Mouse (Mus musculus) left cerebral cortex, postnatal 25 days (tissue): Measurements from ENCODE around the gene Epp13. TPM values are rescaled to one million over a fixed set of nuclear protein-coding genes. Genes with fewer than 3 reads are reported as not detected.
"Not testable (repeated sequence)": the region's sequence is repeated elsewhere in the genome, so short reads cannot be mapped to it uniquely, and the experiment has no call there.

Experiments
- DNase-seq, 2 experiments: peaks; one replicate each; pipeline ENCODE4 v3.0.0; 2022; ENCODE audit warnings: low spot score in 2 of 2, mixed read lengths in 1 of 2
- intact Hi-C: fragments of 180-260 bp; cut with DNase I; formaldehyde crosslinking; loops from one replicate; pipeline ENCODE4 v1.15.1; 2025
- total RNA-seq, 2 experiments: library from RNA; stranded (reverse); gene quantifications; 2 replicates each; pipeline ENCODE4 v1.2.3; 2021

The Epp13 gene
- total RNA-seq: not detected

DNA sequence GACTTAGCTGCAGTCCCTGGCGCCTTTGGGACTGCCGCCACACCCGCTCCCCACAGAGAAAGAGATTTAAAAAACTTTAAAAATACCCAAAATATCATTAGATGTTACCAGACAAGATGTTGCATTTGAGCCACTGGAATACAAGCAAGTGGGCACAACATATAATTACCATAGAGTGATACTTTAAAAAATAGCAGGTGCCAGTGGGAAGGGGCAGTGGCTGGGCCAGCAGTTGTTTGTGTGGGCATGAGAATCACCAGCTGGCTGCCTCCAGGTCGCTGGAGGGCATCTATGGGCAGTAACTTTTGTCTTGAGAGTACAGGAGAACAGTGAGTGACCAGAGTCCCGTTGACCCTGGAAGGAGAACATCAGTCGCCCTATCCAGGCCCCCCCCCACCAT, at the start of gene Epp13:
Gene Epp13, plus strand, starts transcription at position 301 of the 400 bp plus-strand sequence.
- intact Hi-C loops: no loop called here

DNA sequence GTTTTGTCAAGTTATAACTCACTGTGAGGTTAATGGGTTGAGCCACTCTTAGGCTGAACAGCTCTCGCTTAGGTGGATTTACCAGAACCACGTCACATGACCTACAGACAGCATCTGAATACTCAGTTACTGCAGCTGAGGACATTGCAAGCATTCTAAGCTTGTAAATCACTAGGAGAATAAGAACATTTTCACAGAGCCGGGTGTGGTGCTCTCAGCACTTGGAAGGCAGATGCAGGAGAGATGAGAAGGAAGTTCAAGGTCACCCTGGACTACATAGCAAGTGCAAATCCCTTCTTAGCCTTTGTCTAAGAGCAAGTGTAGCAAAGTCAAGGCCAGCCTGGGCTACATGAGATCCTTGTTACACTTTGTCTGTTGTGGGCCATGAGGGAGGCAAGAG, 48.3 kb upstream of the Epp13 start:
- no peak for DNase-seq
- intact Hi-C loops: no loop called here

More for the DNA sequence above, at the start of gene Epp13:
- no peak for DNase-seq

GRCm38 (mm10) chr7:6213144-6213543, 39.4 kb upstream of the Epp13 start:
- DNase-seq: no peak
- intact Hi-C loops: no loop called here

- DNase-seq, intact Hi-C loops: not testable (repeated sequence)
Observed at GRCm38 (mm10) chr7:6214691-6215090, 37.8 kb upstream of the Epp13 start.

GRCm38 (mm10) chr7:6220147-6220546, 32.4 kb upstream of the Epp13 start:
- no peak for DNase-seq
- intact Hi-C loops: no loop called here

DNA sequence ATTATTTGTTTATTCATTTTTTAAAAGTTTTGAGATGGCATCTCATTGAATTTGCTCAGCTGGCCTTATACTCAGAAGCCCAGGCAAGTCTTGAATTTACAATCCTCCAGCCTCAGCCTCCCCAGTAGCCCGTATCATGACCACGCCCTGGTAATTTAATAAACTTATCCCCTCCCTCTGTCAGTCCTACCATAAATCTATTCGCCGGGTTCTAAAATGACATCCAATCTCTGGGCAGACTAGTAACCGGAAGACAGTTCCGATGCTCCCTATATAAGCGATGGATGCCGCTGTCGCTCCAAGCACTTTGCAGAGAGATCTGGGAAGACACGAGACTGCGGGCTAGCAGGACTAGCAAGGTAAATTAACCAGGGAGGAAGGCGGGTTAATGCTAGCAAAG, 30.5 kb upstream of the Epp13 start, which contains the start of gene Zscan5b:
Gene Zscan5b, plus strand, starts transcription at position 301 of the 400 bp plus-strand sequence.
- DNase-seq: no peak
- intact Hi-C loops: no loop called here

GRCm38 (mm10) chr7:6228491-6228890, 24.0 kb upstream of the Epp13 start:
- DNase-seq: peak; percentile 2 to 9
- intact Hi-C loops: not testable (repeated sequence)

DNA sequence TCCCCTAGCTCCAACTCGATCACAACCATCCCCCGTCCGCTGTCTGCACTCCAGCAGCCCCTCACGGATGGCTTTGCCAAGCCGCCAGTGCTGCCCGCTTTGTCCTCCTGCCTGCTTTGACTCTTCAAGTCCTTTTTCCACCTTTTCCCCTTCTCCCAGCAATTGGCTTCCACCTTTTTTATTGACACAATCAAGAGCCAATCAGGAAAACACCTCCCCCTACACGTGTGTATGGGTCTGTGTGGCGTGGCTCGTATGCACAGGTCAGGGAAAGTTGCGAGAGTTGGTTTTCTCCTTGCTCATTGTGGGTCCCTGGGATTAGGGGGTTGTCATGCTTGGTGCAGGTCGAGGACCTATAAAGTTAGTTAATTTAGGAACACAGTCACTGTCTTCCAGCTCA, 12.7 kb upstream of the Epp13 start:
- DNase-seq: peak in 1 of 2 experiments; percentile 3
- intact Hi-C loops: loop anchor here (2.0 kb wide), 1 partner anchor 43 kb away; no protein-coding TSS in a partner anchor

DNA sequence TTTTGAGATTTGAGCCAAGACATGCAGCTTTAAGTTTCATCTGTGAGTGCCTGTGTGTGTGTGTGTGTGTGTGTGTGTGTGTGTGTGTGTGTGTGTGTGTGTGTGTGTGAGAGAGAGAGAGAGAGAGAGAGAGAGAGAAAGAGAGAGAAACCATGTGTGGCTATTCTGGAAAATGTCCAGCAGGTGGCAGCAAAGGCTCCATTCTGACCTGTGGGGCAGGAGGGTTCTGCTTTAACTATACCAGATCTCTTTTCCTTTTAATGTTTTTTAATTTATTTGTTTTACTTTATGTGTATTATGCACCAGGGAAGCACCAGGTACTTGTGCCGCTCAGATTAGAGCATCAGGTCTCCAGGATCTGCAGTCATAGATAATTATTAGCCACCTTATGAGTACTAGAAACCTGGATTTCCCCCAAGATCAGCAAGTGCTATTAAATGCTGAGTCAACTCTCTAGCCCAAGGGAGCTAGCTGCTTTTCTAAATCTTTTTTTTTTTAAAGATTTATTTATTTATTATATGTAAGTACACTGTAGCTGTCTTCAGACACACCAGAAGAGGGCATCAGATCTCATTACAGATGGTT, 11.6 kb upstream of the Epp13 start:
- peak; percentile 6 to 24 for DNase-seq
- intact Hi-C loops: loop anchor here (2.0 kb wide), 1 partner anchor 42 kb away; no protein-coding TSS in a partner anchor

- intact Hi-C loops: no loop called here
- no peak for DNase-seq
Observed at GRCm38 (mm10) chr7:6244361-6245292, 7.9 kb upstream of the Epp13 start.

GRCm38 (mm10) chr7:6254451-6254850, 1.9 kb downstream of the Epp13 start:
- DNase-seq: peak in 1 of 2 experiments; percentile 18
- intact Hi-C loops: no loop called here

DNA sequence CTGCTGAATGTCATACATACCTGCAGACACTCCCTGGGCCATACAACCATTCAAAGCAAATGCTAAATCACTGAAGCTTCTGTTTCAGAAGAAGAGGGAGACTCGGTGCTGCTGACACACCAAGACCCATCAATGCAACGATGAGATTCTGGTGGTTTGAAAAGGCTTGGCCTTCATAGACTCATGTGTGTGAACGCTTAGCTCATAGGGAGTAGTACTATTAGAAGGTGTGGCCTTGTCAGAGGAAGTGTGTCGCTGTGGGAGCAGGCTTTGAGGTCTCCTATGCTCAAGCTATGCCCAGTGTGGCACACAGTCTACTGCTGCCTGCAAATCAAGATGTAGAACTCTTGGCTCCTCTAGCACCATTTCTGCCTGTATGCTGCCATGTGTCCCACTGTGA, 4.9 kb downstream of the Epp13 start:
- DNase-seq: no peak
- intact Hi-C loops: no loop called here

- intact Hi-C loops: no loop called here
- no peak for DNase-seq
Observed at GRCm38 (mm10) chr7:6258232-6259220, 6.0 kb downstream of the Epp13 start.

DNA sequence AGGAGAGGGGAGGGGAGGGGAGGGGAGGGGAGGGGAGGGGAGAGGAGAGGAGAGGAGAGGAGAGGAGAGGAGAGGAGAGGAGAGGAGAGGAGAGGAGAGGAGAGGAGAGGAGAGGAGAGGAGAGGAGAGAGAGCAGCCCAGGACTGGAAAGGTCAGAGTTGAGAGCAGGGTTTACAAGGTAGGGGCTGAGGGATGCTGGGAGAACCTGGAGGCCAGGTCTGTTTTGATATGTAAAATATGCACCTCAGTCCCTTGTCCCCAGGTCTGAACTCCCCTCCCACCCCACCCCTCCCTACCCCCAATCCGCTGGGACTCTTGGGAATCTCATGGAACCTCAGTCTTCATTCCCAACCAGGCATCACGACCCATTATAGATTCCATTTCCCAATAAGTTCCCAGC, 7.5 kb downstream of the Epp13 start:
- intact Hi-C loops, DNase-seq: not testable (repeated sequence)

GRCm38 (mm10) chr7:6262120-6262519, 9.6 kb downstream of the Epp13 start:
- no peak for DNase-seq
- intact Hi-C loops: no loop called here

GRCm38 (mm10) chr7:6262984-6263383, 10.5 kb downstream of the Epp13 start:
- intact Hi-C loops: no loop called here
- no peak for DNase-seq

- no peak for DNase-seq
- intact Hi-C loops: no loop called here
Observed at GRCm38 (mm10) chr7:6265695-6266094, 13.2 kb downstream of the Epp13 start.

- no peak for DNase-seq
Observed at GRCm38 (mm10) chr7:6277906-6278305, 25.4 kb downstream of the Epp13 start.

DNA sequence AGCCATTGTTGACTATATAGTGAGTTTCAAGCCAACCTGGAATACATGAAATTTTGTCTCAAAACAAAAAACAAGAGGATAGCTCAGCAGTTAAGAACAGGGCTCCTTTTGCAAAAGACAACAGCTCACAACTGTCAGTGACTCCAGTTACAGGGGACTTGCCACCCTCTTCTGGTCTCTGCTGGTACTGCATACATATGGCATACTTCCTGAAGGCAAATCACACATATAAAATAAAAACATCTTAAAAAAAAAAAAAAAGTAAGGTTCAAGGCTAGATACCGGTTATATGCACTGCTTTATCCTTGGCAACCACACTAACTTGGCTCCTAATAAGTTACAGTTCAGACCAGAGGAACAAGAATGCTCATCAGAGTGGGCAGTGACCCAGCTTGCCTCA, 30.2 kb downstream of the Epp13 start:
- intact Hi-C loops: loop anchor here (2.0 to 5.0 kb wide), 3 partner anchors 42 to 110 kb away; partner anchors contain the start of gene Zfp444
- DNase-seq: peak; percentile 79 to 87

More at GRCm38 (mm10) chr7:6277906-6278305, 25.4 kb downstream of the Epp13 start:
- intact Hi-C loops: no loop called here
